Mouse (Mus musculus) bone marrow, adult 2 months (tissue): ENCODE measurements around the gene Tmprss11g.

Source experiments
- CTCF ChIP-seq: fragments of 200-500 bp; IDR thresholded peaks from 2 replicates; pipeline ENCODE4 v1.5.1; 2011; ENCODE audit warnings: low read length, control low read depth; ENCODE audit not compliant: control insufficient read depth, insufficient read depth
- POLR2A ChIP-seq: fragments of 200-500 bp; IDR thresholded peaks from 2 replicates; pipeline ENCODE4 v1.6.1; 2011; ENCODE audit warnings: low read depth, mild to moderate bottlenecking, control low read depth, low read length, borderline replicate concordance; ENCODE audit not compliant: control insufficient read depth

DNA sequence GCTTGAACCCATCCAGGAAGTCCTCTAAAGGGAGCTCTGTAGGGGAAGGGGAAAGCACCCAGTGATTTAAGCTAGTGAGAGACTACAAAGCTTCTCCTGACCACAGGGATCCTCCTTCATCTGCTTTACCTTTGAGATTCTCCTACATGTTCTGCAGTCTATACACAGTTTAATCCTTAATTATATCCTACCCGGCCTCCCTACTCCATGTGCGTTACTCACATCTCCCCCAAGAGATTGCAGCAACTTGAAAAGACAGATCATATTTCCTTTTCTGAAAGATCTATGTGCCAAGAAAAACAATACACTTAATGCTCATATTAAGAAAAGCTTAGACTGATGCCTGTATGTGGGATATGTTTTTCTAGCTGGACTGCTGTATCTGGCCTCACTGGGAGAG is 79.1 kb downstream of the Tmprss11g start:
- TF ChIP-seq CTCF (no peak), POLR2A (no peak)
